In the genomic region with DNA sequence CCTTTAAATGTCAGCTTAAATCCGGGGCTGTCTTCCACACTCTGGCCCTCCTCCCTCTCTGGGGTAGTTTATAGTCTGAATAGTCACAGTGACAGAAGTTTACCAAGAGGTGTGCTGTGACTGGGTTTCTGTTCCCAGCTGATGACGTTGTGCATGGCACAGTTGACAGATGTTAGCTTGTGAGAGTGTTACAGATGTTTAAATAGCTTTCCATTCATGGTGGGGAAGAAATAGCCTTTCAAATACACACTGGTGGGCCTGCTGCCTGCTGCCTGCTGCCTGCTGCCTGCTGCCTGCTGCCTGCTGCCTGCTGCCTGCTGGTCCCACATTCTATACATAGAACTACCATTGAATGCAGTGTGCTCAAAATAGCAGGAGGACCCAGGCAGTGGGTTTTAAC, we compare ENCODE assay signal across 13 mouse cellular contexts.
A peak's percentile ranks its signal among the peaks of the same experiment; 100 is the strongest.
DNase-seq lines count a peak whose midpoint lies in the region; ATAC-seq and TF ChIP-seq lines count a peak whose summit lies in the region.
"Had no signal": no experiment of that assay in that cellular context is flagged by ENCODE, and none has a peak within 500 bp of the region (broad histone marks: within the 10 kb centered on the region; RNA-seq: fewer than 3 reads in every experiment).

No protein-coding gene starts in this region.

- DNase-seq in heart, embryonic 10.5 days (ENCODE audit: low spot score), result no peak
- DNase-seq in heart, postnatal 25 days (ENCODE audit: low spot score), result no peak
- no peak for DNase-seq in lung, embryonic 14.5 days
- no peak for DNase-seq in lung, postnatal 0 days (ENCODE audit: low spot score)
- no peak for DNase-seq in layer of hippocampus, postnatal 14 days (ENCODE audit: low spot score in 2 of 2)
- DNase-seq: adrenal gland, postnatal 36 days; cerebellum, adult 11 months; gastrocnemius, postnatal 14 days; kidney, adult 9 months; lung, adult 2 months had no signal

- peak; percentile 35; the same call in 1 of the 2 replicates for ATAC-seq in lung, embryonic 14.5 days (ENCODE audit: insufficient read depth)
- no peak for ATAC-seq in lung, postnatal 0 days
- ATAC-seq in forebrain, embryonic 16.5 days, result peak; percentile 55
- ATAC-seq in midbrain, embryonic 16.5 days, result no peak

- TF ChIP-seq CTCF in lung, embryonic 14.5 days (IDR thresholded peaks at IDR 0.05; ENCODE audit: low read depth), result no peak
- no peak for TF ChIP-seq CTCF in lung, postnatal 0 days (IDR thresholded peaks at IDR 0.05)

- no peak for TF ChIP-seq EP300 in lung, postnatal 0 days (IDR thresholded peaks at IDR 0.05)

- H3K9ac ChIP-seq in lung, embryonic 14.5 days, result no peak overlapping the region
- no peak overlapping the region for H3K9ac ChIP-seq in lung, postnatal 0 days (replicated peaks; ENCODE audit: low read depth)
- no peak overlapping the region for H3K9ac ChIP-seq in forebrain, embryonic 16.5 days (replicated peaks; ENCODE audit: low read depth, low read length)
- H3K9ac ChIP-seq in midbrain, embryonic 16.5 days (ENCODE audit: low read depth, low read length), result no peak overlapping the region

- no peaks in the 10 kb centered on the region for H3K36me3 ChIP-seq in heart, embryonic 10.5 days
- no peaks in the 10 kb centered on the region for H3K36me3 ChIP-seq in lung, embryonic 14.5 days (ENCODE audit: insufficient read depth)
- H3K36me3 ChIP-seq in lung, postnatal 0 days (ENCODE audit: insufficient read depth, low read length), result no peaks in the 10 kb centered on the region
- H3K36me3 ChIP-seq in forebrain, embryonic 16.5 days (ENCODE audit: control insufficient read depth, insufficient read depth), result no peaks in the 10 kb centered on the region
- H3K36me3 ChIP-seq in midbrain, embryonic 16.5 days (ENCODE audit: control insufficient read depth, insufficient read depth, low read length), result no peaks in the 10 kb centered on the region

- H3K9me3 ChIP-seq in heart, embryonic 10.5 days, result no peaks in the 10 kb centered on the region
- no peaks in the 10 kb centered on the region for H3K9me3 ChIP-seq in lung, embryonic 14.5 days (ENCODE audit: low read depth, low read length)
- no peaks in the 10 kb centered on the region for H3K9me3 ChIP-seq in lung, postnatal 0 days (ENCODE audit: low read length)
- H3K9me3 ChIP-seq in forebrain, embryonic 16.5 days (ENCODE audit: control insufficient read depth, low read length), result no peaks in the 10 kb centered on the region
- no peaks in the 10 kb centered on the region for H3K9me3 ChIP-seq in midbrain, embryonic 16.5 days (replicated peaks; ENCODE audit: control insufficient read depth, low read length, poor library complexity, severe bottlenecking)

- WGBS in heart, embryonic 10.5 days, result 19% methylated on average over 2 of the region's 2 CpGs
- WGBS in lung, embryonic 14.5 days, result 13% methylated on average over 2 of the region's 2 CpGs
- 12% methylated on average over 2 of the region's 2 CpGs for WGBS in lung, postnatal 0 days
- 20% methylated on average over 2 of the region's 2 CpGs for WGBS in forebrain, embryonic 16.5 days
- 9% methylated on average over 2 of the region's 2 CpGs for WGBS in midbrain, embryonic 16.5 days

- no peaks in the 10 kb centered on the region for H3K27me3 ChIP-seq in heart, embryonic 10.5 days (ENCODE audit: insufficient read depth, poor library complexity, severe bottlenecking)
- H3K27me3 ChIP-seq in lung, embryonic 14.5 days (ENCODE audit: insufficient read depth, low read length), result no peaks in the 10 kb centered on the region
- no peaks in the 10 kb centered on the region for H3K27me3 ChIP-seq in lung, postnatal 0 days (replicated peaks; ENCODE audit: insufficient read depth, low read length)
- H3K27me3 ChIP-seq in forebrain, embryonic 16.5 days (replicated peaks; ENCODE audit: control insufficient read depth, insufficient read depth, low read length), result no peaks in the 10 kb centered on the region
- no peaks in the 10 kb centered on the region for H3K27me3 ChIP-seq in midbrain, embryonic 16.5 days (ENCODE audit: control insufficient read depth, insufficient read depth, low read depth, low read length)
- H3K27me3 ChIP-seq: megakaryocyte, embryonic 14.5 days had no signal

- 0 out of 2 replicates have a peak, but pooled peaks cover 6% of the 10 kb centered on the region for H3K4me1 ChIP-seq in heart, embryonic 10.5 days
- no peaks in the 10 kb centered on the region for H3K4me1 ChIP-seq in lung, embryonic 14.5 days (ENCODE audit: insufficient read depth)
- H3K4me1 ChIP-seq in lung, postnatal 0 days (ENCODE audit: insufficient read depth, low read depth, low read length), result no peaks in the 10 kb centered on the region
- H3K4me1 ChIP-seq in forebrain, embryonic 16.5 days (replicated peaks; ENCODE audit: control insufficient read depth, insufficient read depth, low read length), result no peaks in the 10 kb centered on the region
- H3K4me1 ChIP-seq in midbrain, embryonic 16.5 days (ENCODE audit: control insufficient read depth, insufficient read depth, low read length), result peaks cover 2% of the 10 kb centered on the region; the same call in 1 of the 2 replicates
- H3K4me1 ChIP-seq: megakaryocyte, embryonic 14.5 days had no signal

- H3K4me3 ChIP-seq in heart, embryonic 10.5 days, result no peak overlapping the region
- H3K4me3 ChIP-seq in lung, embryonic 14.5 days (ENCODE audit: low read depth, low read length), result no peak overlapping the region
- H3K4me3 ChIP-seq in lung, postnatal 0 days (ENCODE audit: low read depth, low read length), result no peak overlapping the region
- H3K4me3 ChIP-seq in forebrain, embryonic 16.5 days (replicated peaks; ENCODE audit: low read length), result no peak overlapping the region
- no peak overlapping the region for H3K4me3 ChIP-seq in midbrain, embryonic 16.5 days (ENCODE audit: low read depth, low read length)
- H3K4me3 ChIP-seq: megakaryocyte, embryonic 14.5 days had no signal

- intact Hi-C loops in heart, postnatal 25 days (cut with DNase I), result no loop called here

- H3K4me2 ChIP-seq in lung, embryonic 14.5 days, result no peak overlapping the region
- no peak overlapping the region for H3K4me2 ChIP-seq in lung, postnatal 0 days (replicated peaks; ENCODE audit: low read depth, low read length)
- no peak overlapping the region for H3K4me2 ChIP-seq in forebrain, embryonic 16.5 days (ENCODE audit: low read length)
- H3K4me2 ChIP-seq in midbrain, embryonic 16.5 days (ENCODE audit: low read length), result no peak overlapping the region

- H3K27ac ChIP-seq in heart, embryonic 10.5 days, result peak overlapping the region; percentile 76
- H3K27ac ChIP-seq in lung, embryonic 14.5 days (ENCODE audit: low read depth), result no peak overlapping the region
- no peak overlapping the region for H3K27ac ChIP-seq in lung, postnatal 0 days (ENCODE audit: low read length)
- H3K27ac ChIP-seq in forebrain, embryonic 16.5 days (ENCODE audit: low read length), result no peak overlapping the region
- peak overlapping the region; percentile 24; the same call in 1 of the 2 replicates for H3K27ac ChIP-seq in midbrain, embryonic 16.5 days (ENCODE audit: low read length)

Comparison
In these comparisons a context has a peak if more than half of its experiments do, and no peak if none do; other contexts are left out.
1. ATAC-seq: peak in lung, embryonic 14.5 days (single experiment) and forebrain, embryonic 16.5 days (single experiment); none in lung, postnatal 0 days (single experiment) and midbrain, embryonic 16.5 days (single experiment).
2. H3K27ac ChIP-seq: peak in heart, embryonic 10.5 days (single experiment) and midbrain, embryonic 16.5 days (single experiment); none in lung, embryonic 14.5 days (single experiment), lung, postnatal 0 days (single experiment) and forebrain, embryonic 16.5 days (single experiment).